Mouse (Mus musculus) thymus, postnatal 4 days (tissue): ENCODE data around the gene Psrc1.
A peak's percentile ranks its signal among the peaks of the same experiment; 100 is the strongest.

Experiments
- DNase-seq: peaks from one replicate; pipeline ENCODE4 v3.0.0; 2021

Gene Psrc1

DNA sequence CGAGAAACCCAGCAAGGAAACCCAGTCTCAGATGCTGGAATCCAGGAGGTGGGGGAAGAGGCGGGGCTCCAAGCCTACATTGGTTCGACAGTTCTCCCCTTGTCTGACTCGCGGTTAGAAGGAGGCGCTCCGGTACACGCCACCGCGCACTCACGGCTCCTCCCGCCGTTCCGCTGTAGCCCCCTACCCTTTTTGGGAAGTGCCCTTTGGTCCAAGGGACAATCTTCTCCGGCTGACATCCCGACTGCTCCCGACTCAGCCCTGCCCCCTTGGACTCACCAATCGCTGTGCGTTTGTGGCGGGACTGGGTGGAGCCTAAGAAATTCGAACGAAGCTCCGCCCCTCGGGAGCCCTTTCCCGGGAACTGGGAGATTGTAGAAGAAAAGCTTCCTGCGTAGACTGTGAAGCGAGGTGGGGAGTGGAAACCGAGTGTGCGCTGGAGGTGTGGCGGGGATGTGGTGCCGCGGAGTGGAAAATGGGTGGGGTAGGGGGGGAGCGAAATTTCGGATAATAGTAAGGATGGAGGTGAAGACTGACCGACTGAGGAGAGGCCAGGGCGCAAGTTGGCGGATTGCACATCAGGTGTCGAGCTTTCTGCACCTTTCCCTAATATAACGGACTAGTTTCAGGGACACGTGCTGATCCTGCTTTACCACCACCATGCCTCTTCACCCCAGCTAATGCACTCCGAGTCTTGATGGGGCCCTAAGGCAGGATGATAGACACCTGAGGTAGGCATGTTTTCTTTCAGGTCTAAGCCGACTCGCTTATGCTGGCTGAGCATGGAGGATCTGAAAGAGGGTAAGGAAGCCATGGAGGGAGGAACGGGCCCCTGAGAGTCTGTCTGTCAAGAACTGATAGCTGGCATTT lies at the start of gene Psrc1:
Psrc1 (plus strand) TSS at position 355 of the 870 bp plus-strand sequence.
- DNase-seq = peak; percentile 81

DNA sequence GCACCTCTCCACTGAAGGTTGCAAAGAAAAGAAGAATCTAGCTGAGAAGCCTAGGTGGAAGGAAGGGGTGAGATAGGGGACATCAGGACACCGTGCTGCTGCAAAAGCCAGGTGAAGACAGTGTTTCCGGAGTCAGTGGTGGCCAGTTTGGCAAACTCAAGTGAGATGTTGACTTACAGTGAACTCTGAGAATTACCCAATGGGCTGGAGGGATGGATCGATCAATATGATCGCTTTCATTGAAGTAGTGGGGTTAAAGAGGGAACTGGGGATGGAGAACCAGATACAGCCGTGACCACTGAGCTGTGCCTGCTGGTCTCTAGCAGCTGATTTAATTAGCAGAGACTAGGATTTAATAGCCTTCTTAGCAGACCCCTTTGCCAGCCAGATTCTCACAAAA lies 46.8 kb upstream of the Psrc1 start:
- DNase-seq = no peak

DNA sequence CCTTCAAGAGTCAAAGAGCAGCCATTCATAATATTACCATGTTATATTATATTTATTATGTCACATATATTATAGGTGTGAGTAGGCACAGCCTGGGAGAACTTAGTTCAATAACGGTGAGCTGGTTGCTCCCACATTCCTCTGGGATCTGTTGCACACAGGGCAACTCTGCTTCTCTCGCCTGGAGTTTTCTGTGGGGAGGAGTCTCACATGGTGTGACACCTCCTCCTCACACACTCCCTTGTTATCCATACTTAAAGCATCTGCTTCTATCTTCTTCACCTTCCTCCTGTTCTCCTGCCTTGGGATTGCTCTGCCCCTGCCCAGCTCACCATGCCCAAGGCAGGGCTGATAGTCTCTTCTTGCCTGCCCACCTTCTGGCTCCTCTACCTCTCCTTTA lies 42.6 kb upstream of the Psrc1 start:
- DNase-seq = no peak

DNA sequence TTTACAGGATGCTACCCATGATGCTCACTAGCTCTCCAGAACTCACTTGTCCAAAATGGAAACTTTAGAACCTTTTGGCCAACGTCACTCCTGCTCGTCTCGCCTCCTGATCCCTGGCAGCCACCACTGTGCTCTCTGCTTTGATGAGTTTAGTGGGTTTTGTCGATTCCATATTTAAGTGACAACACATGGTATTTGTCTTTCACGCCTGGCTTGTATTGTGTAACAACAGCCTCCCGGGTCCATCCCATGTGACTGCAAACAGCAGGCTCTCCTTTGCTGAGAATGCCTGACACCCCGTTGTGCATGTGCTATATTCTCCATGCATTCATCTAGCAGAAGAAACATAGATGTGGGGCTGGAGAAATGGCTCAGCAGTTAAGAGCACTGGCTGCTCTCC lies 41.5 kb upstream of the Psrc1 start:
- DNase-seq = no peak

DNA sequence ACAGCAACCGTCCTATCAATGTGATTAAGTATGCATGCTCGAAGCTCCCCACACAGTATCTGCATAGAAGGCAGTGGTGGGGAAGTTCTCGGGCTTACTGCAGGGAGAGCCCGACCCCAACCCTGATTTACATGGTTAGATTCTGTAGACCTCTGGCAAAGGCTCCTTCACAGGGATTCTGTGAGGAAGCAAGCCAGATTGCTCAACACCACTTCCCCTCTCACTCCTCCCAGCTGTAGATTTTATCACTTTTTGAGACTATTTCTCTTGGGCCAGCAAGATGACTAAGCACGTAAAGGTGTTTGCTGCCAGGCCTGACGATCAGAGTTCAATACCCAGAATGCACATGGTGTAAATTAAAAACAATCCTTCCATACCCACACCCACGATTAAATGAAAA lies 37.8 kb upstream of the Psrc1 start:
- no peak for DNase-seq

DNA sequence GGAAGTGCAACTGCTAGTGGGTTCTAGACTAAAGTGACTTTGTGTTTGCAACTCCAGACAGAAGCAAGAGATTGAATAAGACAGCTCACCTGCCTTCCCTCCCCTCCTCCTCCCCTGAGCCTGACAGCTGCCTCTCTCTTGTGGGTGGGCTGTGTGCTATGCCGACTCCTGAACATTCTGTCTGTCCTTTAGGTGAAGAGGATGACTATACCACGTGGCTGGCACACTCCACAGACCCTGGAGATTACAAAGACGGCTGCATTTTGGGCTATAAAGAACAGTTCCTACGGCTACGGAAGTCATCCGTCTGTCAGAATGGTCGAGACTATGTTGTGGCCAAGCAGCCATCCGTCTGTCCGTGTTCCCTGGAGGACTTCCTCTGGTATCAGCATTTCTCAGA lies 35.3 kb upstream of the Psrc1 start:
- DNase-seq = no peak

DNA sequence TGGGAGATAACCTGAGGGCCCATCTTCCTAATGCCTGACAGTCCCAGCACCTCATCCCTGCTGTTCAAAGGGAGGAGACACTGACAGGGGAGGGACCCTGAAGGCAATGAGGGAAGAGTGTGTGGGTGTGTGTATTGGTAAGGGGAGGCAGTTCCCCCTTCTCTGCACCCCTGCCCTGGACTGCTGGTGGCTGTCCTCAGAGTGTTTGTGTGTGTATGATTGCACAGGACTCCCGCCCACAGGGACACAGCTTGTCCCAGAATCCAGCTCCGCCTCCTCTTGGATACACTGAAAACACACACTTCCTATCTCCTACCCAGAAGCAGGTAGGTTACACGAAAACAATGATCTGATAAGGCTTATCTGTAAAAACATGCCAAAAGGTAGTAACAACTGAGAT lies 28.4 kb upstream of the Psrc1 start:
- DNase-seq = no peak

DNA sequence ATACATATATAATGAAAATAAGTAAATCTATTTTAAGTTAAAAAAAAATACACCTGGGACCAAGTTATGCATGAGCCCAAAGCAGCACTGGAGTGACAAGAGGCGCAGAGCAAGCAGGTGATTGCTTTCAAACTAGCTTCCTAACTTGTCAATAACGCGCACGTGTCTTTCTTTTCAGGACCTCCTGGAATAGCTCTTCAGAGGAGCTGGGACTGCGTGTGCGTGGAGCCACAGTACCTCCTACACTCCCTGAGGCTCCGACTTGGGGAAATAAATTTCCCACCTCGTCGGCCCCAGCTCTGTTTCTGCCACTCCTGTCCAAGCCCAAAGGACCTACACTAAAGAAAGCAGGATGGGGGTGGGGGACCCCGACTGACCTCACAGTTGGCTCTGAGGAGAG lies 26.6 kb upstream of the Psrc1 start:
- no peak for DNase-seq

DNA sequence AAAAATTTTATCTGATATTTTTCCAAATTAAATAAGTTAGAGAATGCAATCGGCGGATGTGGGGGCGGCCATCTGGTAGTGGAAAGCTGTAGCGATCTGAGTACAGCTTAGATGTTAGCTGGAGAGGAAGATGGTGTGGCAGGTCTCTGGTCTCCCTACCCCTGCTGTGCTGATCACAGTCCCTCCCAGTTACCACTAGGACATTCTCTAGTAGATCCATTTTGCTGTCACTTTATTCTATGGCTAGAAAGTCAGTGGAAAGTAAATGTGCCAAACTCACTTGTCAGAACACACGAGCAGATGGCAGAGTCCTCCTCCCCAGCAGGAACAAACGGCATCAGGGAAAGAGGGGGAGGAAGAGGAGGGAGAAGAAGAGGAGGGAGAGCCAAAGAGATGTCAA lies 25.2 kb upstream of the Psrc1 start:
- DNase-seq = no peak

DNA sequence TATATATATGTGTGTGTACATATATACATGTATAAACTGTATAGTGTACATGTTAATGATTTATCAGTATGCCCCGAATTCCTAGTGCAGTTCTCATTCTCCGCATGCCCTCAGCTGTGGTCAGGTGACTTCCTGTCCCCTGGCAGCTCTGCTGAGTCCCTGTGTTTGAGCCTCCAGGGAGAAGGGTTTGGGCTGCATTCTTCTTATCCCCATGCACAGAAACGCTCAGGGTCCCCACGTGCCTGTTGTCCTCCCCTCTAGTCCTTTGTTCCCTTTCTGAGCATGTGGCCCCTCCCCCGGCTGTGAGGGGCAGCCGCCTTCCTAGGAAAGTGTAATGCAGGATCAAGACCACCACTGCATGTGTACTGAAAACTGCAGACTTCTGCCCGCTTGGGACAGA lies 22.7 kb upstream of the Psrc1 start:
- peak; percentile 20 for DNase-seq

DNA sequence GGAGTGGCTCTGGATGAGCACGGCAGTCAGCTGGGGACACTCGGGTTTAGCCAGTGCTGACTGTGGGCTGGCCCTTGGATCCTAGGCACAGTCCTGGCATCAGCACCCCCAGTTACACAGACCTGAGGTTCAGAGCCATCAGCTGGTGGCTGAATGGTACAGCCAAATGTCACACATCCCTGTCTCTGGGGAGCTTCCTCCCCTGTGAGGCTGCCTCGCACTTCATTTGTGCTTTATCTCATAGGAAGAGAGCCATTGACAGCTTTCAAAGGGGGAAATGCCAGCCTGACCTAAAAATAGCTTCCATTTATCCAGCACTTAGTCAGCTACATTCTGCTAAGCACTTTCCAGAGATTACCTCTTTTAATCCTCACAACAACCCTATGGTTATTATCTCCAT lies 20.0 kb upstream of the Psrc1 start:
- DNase-seq = no peak

DNA sequence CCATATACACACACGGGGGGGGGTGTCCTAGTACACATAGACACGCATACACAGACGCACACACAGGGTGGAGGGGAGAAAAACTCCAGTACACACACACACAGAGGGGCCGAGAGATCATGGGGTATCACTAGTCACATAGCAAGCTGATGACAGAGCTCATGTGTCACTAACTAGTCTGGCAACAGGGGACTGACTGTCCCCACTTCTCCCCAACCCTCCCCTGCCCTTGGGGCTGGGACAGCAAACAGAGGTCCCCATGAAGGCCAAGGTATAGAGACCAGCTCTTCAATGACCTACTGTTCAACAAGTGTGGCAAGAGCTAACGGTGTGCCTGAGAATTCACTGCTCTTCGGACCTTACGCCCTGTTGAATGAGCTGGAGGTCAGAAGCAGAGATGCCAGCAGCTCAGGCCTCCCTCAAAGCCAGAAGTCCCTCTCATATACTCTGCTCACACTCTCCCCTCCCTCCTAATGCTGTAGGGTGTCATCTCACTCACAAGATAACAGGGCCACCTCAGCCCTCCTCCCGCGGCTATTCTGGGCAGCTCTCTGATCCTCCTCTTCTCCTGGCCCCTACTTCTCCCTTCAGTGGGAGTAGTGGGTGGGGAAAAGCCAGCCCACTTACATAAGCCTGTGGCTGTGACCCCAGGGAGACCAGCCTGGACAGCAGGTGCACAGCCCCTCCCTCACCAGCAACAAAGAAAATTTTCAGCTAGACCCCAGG lies 19.2 kb upstream of the Psrc1 start, which contains the start of gene Mybphl:
Mybphl (plus strand) TSS at position 642 of the 726 bp plus-strand sequence.
- no peak for DNase-seq

DNA sequence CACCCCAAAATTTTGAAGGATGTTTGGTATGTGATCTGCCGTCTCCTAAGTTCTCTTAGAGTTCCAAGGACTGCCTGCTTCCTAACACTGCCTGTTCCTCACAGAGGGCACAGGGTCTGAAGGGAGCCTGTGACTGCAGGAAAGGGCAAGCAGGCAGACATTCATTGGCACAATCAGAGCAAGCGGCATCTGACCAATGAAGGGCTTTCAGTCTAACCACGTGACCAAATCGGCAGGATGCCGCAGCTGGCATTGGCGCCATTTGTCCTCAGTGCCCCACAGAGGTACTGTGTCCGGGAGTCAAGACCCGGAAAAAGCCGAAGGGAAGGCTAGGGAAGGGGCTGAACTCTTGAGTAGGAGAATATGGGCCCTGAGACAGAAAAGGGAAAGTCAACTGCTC lies 16.5 kb upstream of the Psrc1 start:
- DNase-seq = no peak

DNA sequence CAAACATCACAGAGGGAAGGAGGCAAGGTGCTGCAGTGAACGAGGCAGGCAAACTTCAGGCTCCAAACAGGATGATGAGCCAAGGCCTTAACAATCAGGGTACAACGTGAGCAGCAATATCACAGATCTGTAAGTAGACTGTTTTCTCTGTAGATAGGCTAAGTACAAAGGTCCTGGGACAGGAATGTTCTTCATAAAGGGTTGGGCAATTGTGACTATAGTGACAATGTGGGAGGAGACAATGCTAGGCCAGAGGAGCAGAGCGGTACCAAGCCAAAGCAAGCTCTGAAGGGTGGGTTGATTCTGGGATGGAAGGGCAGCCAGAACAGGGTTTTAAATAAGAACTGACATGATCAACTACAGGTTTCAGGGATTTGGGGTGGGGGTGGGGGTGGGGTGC lies 15.8 kb upstream of the Psrc1 start:
- no peak for DNase-seq

DNA sequence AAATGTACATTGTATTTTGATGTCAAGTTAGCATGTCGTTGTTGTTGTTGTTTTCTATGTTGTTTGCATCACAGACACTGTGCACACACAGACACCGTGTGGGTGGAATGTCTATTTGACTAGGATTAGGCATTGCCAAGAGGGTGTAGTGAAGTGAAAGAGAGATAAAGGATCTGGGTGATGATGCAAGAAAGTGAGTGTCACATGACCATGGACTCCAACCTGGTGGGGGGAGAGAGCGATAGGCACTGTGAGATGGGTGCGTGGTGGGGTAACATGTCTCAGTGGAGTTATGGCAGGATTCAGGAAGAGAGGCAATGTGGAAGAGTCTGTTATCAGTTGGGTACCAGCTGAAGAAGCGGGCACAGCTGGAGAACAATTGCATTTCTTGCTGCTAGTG lies 14.9 kb upstream of the Psrc1 start:
- no peak for DNase-seq

DNA sequence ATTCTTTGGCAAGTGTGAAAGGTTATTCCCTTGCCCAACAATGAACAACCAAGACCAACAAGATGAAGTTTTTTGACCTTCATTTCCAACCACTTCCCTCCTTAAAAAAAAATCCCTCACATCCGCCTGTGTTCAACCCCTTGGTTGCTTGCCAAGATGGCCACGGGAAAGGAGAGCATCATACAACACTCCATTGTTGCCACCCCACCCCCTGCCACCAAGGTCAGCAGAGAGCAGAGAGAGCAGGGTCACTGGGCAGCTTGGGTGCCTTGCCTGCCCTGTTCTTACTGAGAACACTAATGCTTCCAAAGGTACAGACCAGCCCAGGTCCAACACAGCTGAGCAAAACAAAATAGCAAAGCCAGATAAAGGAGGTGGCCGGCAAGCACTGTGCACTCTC lies 11.4 kb upstream of the Psrc1 start:
- no peak for DNase-seq

DNA sequence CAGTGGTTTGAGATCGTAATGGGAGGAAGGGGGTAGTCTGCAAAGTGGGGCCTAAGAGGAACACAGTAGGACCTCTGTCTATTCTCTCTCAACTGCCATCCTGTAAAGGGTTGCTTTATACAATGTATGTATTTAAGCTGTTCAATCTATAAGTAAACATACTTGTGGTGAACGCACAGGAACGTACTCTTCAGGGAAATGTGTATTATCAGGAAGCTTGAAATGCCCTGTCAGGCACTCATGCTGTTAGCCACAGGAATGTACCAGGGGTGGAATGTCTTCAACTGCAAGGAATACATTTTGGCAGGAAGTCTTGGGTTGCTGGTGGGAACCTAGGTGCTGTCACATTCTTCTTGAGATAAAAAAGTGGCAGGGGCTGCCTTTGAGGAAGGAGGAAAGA lies 10.9 kb upstream of the Psrc1 start:
- no peak for DNase-seq

DNA sequence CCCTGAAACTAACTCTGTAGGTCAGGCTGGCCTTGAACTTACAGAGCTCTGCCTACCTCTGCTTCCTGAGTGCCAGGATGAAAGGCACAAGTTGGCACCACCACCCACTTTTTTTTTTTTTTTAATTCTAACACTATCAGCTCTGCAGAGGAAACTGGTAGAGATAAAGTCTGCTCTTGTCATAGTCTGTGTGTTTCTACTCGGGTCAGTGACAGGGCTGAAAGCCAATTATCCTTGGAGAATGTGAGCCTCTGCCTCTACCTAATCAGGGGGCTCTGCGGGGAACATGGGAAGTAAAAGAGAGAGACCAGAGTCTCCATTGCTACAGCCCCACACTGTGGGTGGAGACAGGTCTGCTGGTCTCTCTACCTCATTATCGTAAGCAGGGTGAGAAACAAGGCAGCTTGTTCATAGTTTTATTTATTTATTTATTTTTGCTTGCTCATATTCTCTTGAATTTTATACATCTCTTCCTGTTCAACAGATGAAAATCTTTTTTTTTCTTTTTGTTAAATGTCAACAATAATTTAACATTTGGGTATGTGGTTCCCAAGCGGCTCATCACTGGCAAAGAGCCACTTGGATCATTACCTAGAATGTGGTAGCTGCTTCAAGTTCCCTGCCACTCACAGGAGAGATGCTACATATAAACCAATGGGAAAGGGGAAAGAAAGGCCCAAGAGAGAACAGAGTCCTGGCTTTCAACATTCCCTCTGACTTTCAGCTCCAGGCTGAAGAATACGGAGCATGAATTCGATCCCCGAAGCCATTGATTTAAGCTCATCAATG lies 4.6 kb upstream of the Psrc1 start:
- DNase-seq = no peak

DNA sequence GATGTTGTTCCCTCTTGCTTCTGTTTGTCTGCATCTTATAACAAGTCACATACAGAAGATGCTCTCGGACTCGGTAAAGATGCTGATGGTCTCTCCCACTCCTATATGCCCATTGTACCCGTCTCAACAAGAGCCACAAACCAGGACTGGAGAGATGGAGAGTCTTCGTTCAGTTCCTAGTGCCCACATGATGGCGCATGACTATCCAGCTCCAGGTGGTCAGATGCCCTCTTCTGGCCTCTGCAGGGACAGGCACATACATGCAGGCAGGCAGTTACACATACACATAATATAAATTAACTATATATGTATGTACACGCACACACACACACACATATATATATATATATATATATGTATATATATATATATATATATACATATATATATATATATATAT lies 2.9 kb upstream of the Psrc1 start:
- peak; percentile 49 for DNase-seq

DNA sequence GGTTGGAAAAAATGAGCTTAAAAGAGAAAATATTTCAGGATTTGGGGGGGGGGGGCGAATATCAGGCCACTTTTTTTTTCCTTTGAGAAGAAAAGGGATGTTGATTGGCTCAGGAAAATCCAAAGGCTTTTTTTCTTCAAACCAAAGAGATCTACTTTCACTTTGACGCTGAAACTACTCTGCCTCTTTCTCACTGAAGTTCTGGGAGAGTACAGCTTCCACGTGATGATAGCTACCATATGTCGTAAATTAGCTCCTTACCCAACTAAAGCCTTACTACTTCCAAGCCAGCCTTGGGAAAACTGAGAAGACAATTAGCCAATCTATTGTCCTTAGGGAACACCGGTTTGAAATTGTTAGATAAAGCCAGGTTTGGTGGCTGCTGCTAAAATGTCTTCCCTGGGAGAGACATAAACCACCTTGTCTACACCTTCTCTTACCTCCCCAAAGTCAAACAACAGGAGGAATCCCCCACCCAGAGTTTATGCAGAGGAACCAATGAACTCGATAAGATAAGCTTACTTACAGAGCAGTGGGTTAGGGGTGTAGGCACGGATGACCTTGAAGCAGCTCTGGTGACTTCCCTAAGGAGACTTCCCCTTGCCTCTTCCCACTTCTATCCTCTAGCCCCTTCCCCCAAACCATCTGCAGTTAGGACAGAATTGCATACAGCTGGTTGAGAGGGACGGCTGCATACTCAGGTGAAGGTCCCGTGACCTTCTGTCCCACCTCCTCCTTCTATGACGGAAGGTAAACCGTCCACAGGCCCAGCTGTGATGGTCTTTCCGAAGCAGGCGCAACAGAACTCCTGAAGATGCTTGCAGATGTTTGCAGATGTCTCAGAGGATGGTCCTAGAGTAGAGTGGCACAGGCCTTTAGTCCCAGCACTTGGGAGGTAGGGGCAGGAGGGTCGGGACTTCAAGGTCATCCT lies 1.4 kb upstream of the Psrc1 start:
- DNase-seq = no peak

DNA sequence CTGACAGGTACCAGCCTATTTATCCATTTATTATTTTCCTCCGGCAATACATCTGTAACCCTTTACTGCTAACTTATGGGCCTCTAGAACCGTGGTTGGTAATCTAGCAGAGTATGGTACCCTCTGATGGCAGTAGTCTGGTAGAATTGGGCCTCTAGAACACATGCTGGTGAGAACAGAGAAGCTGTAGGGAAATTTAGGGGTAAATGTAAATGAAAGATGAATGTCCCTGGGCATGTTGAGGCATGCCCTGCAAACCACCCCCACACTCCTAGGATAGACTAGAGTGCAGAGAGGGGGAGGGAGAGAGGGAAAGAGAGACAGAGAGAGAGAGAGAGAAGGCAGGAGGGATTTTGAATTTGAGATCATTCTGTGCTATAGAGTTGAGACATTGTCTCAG lies 786 bp downstream of the Psrc1 start:
- DNase-seq = no peak

DNA sequence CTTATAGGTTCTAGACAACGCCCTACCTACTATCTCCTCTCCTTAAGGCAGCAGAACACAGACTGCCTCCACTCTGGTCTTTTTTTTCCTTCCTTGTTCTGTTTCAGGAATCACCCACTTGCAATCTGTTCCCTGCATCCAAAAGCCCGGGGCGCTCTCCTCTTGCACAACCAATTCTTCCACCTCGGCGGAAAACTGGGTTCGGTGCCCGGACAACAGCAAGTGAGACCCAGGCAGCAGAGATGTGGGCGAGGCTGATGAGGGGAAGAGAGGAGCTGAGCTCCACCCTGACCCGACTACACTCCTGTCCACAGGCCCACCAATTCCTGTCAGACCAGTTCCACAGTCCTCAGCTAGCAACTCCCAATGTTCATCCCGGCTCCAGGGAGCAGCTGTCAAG lies 2.5 kb downstream of the Psrc1 start:
- no peak for DNase-seq
